Mouse (Mus musculus) embryonic facial prominence, embryonic 15.5 days (tissue): Measurements from ENCODE around the gene Mark1. TPM values are rescaled to one million over a fixed set of nuclear protein-coding genes. Genes with fewer than 3 reads are reported as not detected.

Experiments used
- ATAC-seq: fragments of 200-750 bp; cut with Nextera tagmentation; 2 replicates; pipeline ENCODE4 v1.8.0; 2017; ENCODE audit warnings: low read depth, moderate TSS enrichment; ENCODE audit not compliant: insufficient number of reproducible peaks, low FRiP score, low TSS enrichment
- H3K27ac ChIP-seq: fragments of 300-500 bp; sonication (generic); replicated peaks from 2 replicates; pipeline ENCODE4 v1.5.1; 2015; ENCODE audit warnings: mild to moderate bottlenecking, inconsistent platforms
- H3K27me3 ChIP-seq: fragments of 300-500 bp; sonication (generic); 2 replicates; pipeline ENCODE4 v1.6.1; 2015; ENCODE audit warnings: inconsistent platforms
- H3K36me3 ChIP-seq: fragments of 300-500 bp; sonication (generic); 2 replicates; pipeline ENCODE4 v1.6.1; 2015; ENCODE audit warnings: mild to moderate bottlenecking, inconsistent platforms
- H3K4me1 ChIP-seq: fragments of 300-500 bp; sonication (generic); 2 replicates; pipeline ENCODE4 v1.6.1; 2015; ENCODE audit warnings: inconsistent platforms
- H3K4me2 ChIP-seq: fragments of 300-500 bp; sonication (generic); replicated peaks from 2 replicates; pipeline ENCODE4 v1.6.1; 2015; ENCODE audit warnings: mild to moderate bottlenecking, inconsistent platforms
- H3K4me3 ChIP-seq: fragments of 300-500 bp; sonication (generic); replicated peaks from 2 replicates; pipeline ENCODE4 v1.5.1; 2015; ENCODE audit warnings: mild to moderate bottlenecking, inconsistent platforms
- H3K9ac ChIP-seq: fragments of 300-500 bp; sonication (generic); 2 replicates; pipeline ENCODE4 v1.6.1; 2015; ENCODE audit warnings: inconsistent platforms
- H3K9me3 ChIP-seq: fragments of 300-500 bp; sonication (generic); replicated peaks from 2 replicates; pipeline ENCODE4 v1.6.1; 2016; ENCODE audit warnings: inconsistent platforms
- WGBS: fragments of 180-500 bp; shearing (Covaris S2); methylation state at CpG from one replicate; pipeline ENCODE4 v1.1.7; 2015; 5-methylcytosine and 5-hydroxymethylcytosine counted together
- polyA plus RNA-seq: library from polyadenylated mRNA; unstranded; fragments of >200 nt; fragmentation: Nextera tagmentation; extraction: Ambion mirVana; gene quantifications from 2 replicates; pipeline ENCODE4 v1.2.1, GENCODE M21; 2015

Gene Mark1
- polyA plus RNA-seq, 1 experiment from 2014 or later, result 4.3 TPM

DNA sequence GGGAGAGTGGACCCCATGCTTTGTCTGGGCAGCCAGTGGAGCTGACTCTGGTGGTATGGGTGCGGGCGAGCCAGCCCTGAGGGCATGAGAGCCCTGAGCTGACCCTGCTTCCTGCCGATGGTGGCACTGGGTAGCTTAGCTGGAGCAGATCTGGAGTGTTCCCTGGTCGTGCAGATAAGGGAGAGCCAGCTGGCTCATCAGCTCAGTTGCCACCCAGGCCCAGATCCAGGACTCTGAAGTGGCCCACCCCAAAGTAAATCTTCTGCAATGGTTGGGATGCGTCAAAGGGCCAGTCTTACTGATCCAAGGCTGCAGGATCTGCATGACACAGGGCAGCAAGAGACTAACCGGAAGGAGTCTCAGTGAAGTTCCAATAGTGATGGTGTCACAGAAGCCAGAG is 109.9 kb downstream of the Mark1 start:
- no peaks in the 10 kb centered on the region for H3K27me3 ChIP-seq
- H3K9ac ChIP-seq, result no peak overlapping the region
- H3K4me3 ChIP-seq, result no peak overlapping the region
- H3K9me3 ChIP-seq, result no peaks in the 10 kb centered on the region
- no peak overlapping the region for H3K4me2 ChIP-seq
- H3K36me3 ChIP-seq, result no peaks in the 10 kb centered on the region
- H3K4me1 ChIP-seq, result no peaks in the 10 kb centered on the region
- H3K27ac ChIP-seq, result no peak overlapping the region
- ATAC-seq, result no peak
- 85% methylated on average over 6 of the region's 6 CpGs for WGBS

DNA sequence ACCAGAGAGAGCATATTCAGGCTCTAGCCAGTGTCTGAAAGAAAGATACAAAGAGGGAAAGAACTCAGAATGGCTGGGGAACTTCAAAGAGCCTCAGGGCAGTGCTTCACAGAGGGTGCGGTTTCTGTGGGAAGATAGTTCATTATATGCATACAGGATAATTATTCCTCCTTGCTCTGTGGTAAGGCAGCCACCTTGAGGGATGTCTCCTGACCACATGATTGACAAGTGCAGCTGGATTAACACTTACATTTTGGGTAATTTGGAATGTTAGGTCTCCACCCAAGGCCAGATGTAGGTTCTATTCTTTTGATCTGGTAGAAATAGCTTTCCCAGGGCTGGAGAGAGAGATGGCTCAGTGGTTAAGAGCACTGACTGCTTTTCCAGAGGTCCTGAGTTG is 113.2 kb downstream of the Mark1 start:
- Histone ChIP-seq H3K9ac (no peak overlapping the region), H3K4me3 (no peak overlapping the region), H3K4me2 (no peak overlapping the region), H3K27ac (no peak overlapping the region), H3K9me3 (no peaks in the 10 kb centered on the region), H3K27me3 (peaks cover 26% of the 10 kb centered on the region), H3K4me1 (peaks cover 9% of the 10 kb centered on the region; the same call in 1 of the 2 replicates), H3K36me3 (no peaks in the 10 kb centered on the region)
- 32% methylated on average over 1 of the region's 1 CpGs for WGBS
- ATAC-seq, result peak; percentile 31; the same call in 1 of the 2 replicates

DNA sequence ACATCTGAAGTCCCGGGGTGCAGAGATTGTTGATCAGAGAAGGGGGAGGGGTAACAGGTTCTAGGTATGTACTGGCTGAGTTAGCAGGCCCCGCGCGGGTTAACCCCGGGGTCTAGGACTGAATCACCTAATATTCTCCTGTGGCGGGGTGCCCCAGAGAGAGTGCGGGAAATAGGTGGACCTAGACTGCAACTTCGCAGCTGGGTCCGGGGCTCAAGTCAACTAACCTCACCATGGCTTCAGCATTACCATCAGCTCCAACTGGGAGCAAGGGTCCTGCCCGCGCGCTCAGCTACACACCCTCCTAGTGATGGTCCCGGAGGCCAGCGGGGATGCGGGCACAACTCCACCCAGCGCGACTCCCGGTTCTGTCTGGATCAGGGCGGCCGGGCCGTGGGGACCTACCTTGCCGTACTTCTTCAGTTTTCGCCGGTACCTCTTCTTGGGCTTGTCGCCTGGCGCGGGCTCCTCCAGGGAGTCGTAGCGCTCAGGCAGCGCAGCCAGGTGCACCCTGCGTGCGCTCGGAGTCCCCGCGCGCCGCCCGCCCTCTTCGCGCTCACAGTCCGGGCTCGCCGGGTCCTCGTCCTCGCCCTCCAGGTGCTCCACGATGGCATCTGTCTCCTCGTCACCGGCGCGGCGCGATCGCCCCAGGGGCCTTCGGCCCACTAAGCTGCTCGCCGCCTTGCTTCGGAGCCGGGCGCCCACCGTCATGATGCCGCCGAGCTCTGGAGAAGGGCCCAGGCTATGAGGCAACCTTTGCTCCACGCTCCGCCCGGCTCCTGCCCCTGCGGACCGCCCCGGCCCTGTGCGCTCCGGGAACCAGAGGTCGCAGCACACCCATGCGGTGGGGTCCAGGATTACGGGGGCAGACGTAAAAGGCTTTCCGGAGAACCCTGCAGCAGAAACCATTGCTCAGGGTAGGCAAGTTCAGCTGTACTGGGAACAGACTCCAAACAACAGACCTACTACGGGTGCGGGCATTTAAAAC is 116.8 kb downstream of the Mark1 start, which contains the start of gene C130074G19Rik:
Gene C130074G19Rik, minus strand, starts transcription at position 938 of the 988 bp plus-strand sequence.
- peaks cover 9% of the 10 kb centered on the region; the same call in 1 of the 2 replicates for H3K4me1 ChIP-seq
- no peaks in the 10 kb centered on the region for H3K36me3 ChIP-seq
- no peak within 1 kb of the TSS for H3K9ac ChIP-seq
- peak within 1 kb of the TSS; percentile 47 for H3K4me3 ChIP-seq
- H3K4me2 ChIP-seq, result peak within 1 kb of the TSS; percentile 87
- no peaks in the 10 kb centered on the region for H3K9me3 ChIP-seq
- WGBS, result 3% methylated on average over 77 of the region's 77 CpGs
- H3K27ac ChIP-seq, result no peak within 1 kb of the TSS
- ATAC-seq, result peak; percentile 65; the same call in 1 of the 2 replicates
- H3K27me3 ChIP-seq, result peaks cover 31% of the 10 kb centered on the region

DNA sequence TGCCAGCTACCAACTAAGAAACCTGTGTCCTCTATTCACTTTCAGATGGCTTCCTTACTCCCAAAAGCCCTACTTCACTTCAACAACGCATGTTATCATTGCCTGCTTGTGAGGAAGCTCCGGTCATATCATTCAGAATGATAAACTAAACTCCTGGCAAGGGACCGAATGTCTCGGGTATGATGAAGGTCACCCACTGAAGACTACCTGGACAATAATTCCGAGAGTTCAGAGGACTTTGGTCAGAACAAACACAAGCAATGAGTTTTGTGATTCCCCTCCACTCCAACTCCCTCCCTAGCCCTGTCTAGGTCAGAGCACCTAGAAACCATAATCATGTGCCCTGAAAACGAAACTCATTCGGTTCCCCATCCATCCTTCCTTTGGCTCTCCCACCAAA is 117.5 kb downstream of the Mark1 start:
- Histone ChIP-seq H3K36me3 (no peaks in the 10 kb centered on the region), H3K27ac (no peak overlapping the region), H3K9ac (no peak overlapping the region), H3K4me3 (peak overlapping the region; percentile 47), H3K27me3 (peaks cover 31% of the 10 kb centered on the region), H3K4me1 (peaks cover 9% of the 10 kb centered on the region; the same call in 1 of the 2 replicates), H3K4me2 (no peak overlapping the region; the same call in 1 of the 2 replicates), H3K9me3 (no peaks in the 10 kb centered on the region)
- no peak for ATAC-seq
- 73% methylated on average over 7 of the region's 7 CpGs for WGBS

- Histone ChIP-seq H3K9ac (no peak overlapping the region), H3K4me1 (peaks cover 9% of the 10 kb centered on the region; the same call in 1 of the 2 replicates), H3K9me3 (no peaks in the 10 kb centered on the region), H3K27ac (no peak overlapping the region), H3K27me3 (peaks cover 31% of the 10 kb centered on the region), H3K36me3 (no peaks in the 10 kb centered on the region), H3K4me3 (peak overlapping the region; percentile 47), H3K4me2 (no peak overlapping the region)
- 74% methylated on average over 5 of the region's 5 CpGs for WGBS
- no peak for ATAC-seq
Measured at GRCm38 (mm10) chr1:184881211-184881610, 118.2 kb downstream of the Mark1 start.

DNA sequence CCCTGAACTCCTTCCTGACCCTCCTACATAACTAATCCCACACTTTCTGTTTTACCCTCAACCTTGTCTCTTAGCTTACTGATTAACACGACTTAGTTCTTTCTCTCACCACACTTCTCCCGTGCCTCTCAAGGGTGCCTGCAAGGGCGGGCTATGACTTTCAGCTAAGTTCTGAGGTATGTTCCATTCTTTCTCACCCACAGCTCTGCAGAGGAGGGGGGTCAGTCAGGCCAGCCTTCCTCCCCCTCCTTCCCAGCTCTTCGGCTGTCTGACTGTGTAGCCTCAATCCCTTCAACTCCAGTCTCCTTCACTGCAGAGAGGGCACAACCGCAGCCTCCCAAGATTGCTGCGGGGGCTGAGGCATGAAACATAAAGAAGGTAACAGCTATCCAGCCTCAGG is 120.5 kb downstream of the Mark1 start:
- ATAC-seq, result no peak
- H3K4me1 ChIP-seq, result peaks cover 9% of the 10 kb centered on the region; the same call in 1 of the 2 replicates
- WGBS, result 71% methylated on average over 6 of the region's 6 CpGs
- no peak overlapping the region for H3K4me2 ChIP-seq
- H3K36me3 ChIP-seq, result no peaks in the 10 kb centered on the region
- peaks cover 31% of the 10 kb centered on the region for H3K27me3 ChIP-seq
- H3K4me3 ChIP-seq, result no peak overlapping the region
- H3K9ac ChIP-seq, result no peak overlapping the region
- no peak overlapping the region for H3K27ac ChIP-seq
- H3K9me3 ChIP-seq, result no peaks in the 10 kb centered on the region

DNA sequence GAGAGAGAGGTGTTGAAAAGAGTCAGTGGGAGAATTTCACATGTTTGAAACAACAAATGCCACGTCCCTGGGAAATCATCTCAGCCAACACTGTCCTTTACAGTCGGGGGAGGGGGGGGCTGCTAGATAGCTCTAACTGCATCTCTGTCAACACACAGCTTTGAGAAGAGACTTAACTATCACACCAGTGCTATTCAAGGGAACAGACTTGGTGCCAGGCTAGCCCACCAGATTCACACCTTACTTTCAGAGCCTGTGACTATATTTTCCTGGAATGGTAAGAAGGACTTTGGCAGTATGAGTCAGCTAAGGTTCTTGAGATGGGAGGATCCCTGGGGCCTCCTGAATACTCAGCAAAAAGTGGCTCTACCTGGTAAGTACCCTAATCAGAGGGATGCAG is 122.1 kb downstream of the Mark1 start:
- 63% methylated on average over 2 of the region's 2 CpGs for WGBS

DNA sequence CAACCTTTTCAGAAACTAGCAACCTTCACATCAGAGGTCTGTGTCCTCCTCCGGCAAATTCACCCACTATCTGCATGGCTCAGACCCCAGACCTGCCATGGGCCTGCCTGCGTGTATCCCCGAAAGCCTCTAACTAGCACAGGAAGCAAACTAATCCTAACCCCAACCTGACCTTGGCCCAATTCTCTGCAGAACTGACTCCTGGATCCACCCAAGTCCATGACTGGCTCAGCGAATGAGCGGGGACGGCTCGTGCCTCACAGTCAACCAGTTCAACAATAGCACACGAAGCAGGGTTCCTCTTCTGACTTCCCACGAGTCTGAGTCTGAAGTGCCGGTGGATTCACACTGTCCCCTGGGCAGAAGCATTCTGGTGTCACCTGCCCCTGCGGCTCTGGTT is 125.5 kb downstream of the Mark1 start:
- Histone ChIP-seq H3K4me1 (peaks cover 19% of the 10 kb centered on the region), H3K9ac (no peak overlapping the region), H3K4me2 (no peak overlapping the region), H3K36me3 (no peaks in the 10 kb centered on the region), H3K4me3 (no peak overlapping the region), H3K27ac (no peak overlapping the region), H3K27me3 (no peaks in the 10 kb centered on the region), H3K9me3 (no peaks in the 10 kb centered on the region)
- 80% methylated on average over 11 of the region's 11 CpGs for WGBS
- ATAC-seq, result no peak

More for the DNA sequence above, 122.1 kb downstream of the Mark1 start:
- no peak overlapping the region for H3K4me3 ChIP-seq
- no peak overlapping the region for H3K9ac ChIP-seq
- peaks cover under 1% of the 10 kb centered on the region; the same call in 1 of the 2 replicates for H3K4me1 ChIP-seq
- no peaks in the 10 kb centered on the region for H3K9me3 ChIP-seq
- H3K36me3 ChIP-seq, result no peaks in the 10 kb centered on the region
- no peak overlapping the region for H3K4me2 ChIP-seq
- peaks cover 16% of the 10 kb centered on the region for H3K27me3 ChIP-seq
- no peak overlapping the region for H3K27ac ChIP-seq
- ATAC-seq, result no peak

DNA sequence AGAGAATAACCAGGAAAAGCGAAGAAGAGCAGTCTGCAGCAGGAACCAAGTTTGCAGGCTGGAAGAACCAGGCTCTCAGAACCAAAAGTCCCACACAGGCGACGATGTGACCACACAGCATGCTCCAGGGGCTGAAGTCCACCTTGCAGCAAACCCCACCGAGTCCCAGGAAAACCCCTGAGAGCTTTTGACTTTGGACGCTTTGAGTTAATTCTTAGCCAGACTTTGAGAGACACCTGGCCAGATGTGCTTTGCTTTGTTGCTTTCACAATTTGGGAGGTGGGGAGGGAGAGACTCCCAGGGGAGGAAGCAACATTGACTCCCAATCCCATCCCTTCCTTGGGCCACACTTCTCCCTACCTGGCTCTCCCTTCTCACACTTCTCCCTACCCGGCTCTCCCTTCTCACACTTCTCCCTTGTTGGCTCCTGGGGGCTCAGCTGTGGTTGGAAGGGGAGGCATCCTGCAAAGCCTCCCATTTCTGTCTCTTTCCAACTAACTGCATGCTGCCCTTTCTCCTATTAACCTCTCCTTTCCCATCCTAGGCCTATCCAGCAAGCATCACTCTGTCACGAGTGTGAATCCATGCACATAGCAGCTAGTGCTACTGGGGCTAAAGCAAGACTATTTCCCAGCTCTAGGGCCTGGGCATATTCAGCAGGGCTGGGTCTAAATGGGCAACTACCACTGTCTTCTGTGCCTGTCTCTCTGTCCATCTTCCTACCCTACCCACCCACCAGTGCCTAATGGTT is 127.1 kb downstream of the Mark1 start:
- no peak for ATAC-seq
- no peak overlapping the region for H3K4me2 ChIP-seq
- no peak overlapping the region for H3K4me3 ChIP-seq
- H3K27me3 ChIP-seq, result no peaks in the 10 kb centered on the region
- no peaks in the 10 kb centered on the region for H3K9me3 ChIP-seq
- no peaks in the 10 kb centered on the region for H3K36me3 ChIP-seq
- no peak overlapping the region for H3K9ac ChIP-seq
- peaks cover 26% of the 10 kb centered on the region for H3K4me1 ChIP-seq
- WGBS, result 74% methylated on average over 7 of the region's 7 CpGs
- H3K27ac ChIP-seq, result no peak overlapping the region

DNA sequence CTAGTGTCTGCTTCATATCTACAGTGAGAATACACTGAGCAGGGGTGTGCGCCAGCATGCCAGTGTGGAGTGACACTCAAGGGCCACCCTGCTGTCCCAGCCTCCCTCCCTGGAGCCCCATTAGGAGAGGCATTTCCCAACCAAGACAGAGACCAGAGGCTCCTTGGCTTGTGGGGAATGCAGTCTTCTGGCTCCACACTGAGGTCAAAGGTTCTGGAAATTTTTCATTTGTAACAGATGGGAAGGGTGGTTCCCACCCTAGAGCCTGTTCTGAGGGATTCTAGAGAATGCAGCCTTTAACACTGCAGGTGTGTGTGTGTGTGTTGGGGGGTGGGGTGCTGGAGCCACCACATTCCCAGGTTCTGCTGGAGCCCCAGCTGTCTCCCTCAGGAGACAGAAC is 127.9 kb downstream of the Mark1 start:
- Histone ChIP-seq H3K27ac (no peak overlapping the region), H3K27me3 (no peaks in the 10 kb centered on the region), H3K36me3 (no peaks in the 10 kb centered on the region), H3K9me3 (no peaks in the 10 kb centered on the region), H3K4me2 (no peak overlapping the region), H3K4me3 (no peak overlapping the region), H3K9ac (no peak overlapping the region), H3K4me1 (peaks cover 26% of the 10 kb centered on the region)
- WGBS, result 88% methylated on average over 1 of the region's 1 CpGs
- ATAC-seq, result no peak
